Mouse (Mus musculus) lung, adult 18-20 months (tissue): ENCODE data around the gene Cldn34b4.

ENCODE experiments used
- DNase-seq, 2 experiments: peaks; one replicate each; pipeline ENCODE4 v3.0.0; 2022; ENCODE audit warnings: mixed read lengths in 2 of 2

The Cldn34b4 gene

DNA sequence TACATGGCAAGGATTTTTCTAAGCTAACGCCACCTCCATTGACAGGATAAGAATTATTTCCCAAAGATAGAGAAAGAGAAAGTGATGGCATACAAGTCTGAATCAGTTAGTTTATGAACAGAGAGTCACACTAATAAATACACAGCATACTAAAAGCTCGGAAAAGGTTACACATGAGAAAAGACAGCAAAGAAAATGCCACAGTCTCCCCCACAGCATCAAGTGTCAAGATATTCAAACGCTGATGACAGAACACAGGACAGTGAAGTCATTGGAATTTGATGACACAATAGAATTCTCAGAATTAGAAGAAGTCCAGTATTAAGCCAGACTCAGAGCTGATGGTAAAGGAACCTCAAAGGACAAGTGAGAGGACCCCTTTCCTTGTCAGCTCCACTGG, at the start of gene Cldn34b4:
TSS of gene Cldn34b4 (plus strand) at position 301 of the 400 bp plus-strand sequence.
- DNase-seq, result no peak
